Mouse (Mus musculus) kidney, postnatal 4 days (tissue): ENCODE results near the gene Lrrc58.

Experiments
- DNase-seq, 2 experiments: peaks; one replicate each; pipeline ENCODE4 v3.0.0; 2021; ENCODE audit warnings: mixed read lengths in 2 of 2

The Lrrc58 gene

DNA sequence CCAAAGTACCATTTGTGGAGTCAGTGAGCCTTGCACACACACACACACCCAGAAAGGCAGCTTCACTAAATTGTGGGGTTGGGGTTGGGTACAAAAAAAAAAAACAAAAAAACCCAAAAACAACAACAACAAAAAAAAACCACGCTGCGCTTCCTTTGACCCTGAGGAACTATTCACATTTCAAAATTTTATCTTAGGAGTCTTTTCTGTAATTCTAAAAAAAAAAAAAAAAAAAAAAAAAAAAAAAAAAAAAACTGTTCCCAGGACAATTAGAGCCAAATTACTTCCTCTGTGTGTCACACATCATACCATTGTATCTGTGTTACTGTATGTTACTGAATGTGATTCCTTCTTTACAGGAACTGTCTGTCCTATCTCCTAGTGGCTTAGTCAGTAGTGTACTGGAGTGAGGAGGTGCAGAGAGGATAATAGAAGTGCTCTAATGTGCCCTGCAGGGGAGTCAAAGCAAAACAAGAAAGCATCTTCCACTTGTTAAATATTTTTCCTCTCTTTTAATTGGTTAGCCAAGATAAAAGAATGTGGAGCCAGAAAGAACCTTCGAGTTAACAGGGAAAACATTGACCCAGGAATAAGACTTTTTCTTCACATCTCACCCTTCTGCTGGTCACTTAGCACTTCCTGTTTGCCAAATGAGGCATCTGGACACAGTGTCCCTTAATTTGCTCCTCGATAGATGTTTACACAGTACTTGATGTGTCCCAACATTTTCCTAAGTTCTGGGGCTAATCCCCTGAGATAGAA lies 1.5 kb downstream of the Lrrc58 start:
- no peak for DNase-seq

DNA sequence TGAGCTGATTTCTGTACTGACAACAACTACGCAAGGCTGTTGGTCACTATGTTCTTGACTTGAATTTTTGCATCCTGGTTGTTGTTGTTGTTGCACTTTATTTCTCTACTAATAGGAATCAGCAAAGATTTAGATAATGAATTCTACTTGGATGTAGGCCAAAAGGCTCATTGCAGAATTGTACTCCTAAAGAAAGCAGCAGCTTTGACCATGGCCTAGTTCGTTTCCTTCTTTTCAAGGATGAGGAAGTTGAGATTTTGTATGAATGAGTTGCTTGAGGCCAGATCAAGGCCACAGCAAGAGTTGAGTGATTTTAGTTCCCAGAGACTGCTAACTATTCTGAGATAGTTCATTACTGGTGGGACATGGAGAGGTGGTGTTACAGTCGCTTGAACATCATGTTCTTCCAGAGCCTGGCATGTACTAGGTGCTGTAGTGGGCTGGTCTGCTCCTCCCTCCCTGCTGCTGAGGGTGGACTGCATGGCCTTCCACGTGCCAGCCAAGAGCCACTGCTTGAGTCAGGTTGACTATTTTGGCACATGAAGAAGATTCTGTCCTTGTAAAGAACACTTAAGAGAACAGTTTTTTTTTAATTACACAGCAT lies 3.0 kb downstream of the Lrrc58 start:
- DNase-seq = peak in 1 of 2 experiments; percentile 38

DNA sequence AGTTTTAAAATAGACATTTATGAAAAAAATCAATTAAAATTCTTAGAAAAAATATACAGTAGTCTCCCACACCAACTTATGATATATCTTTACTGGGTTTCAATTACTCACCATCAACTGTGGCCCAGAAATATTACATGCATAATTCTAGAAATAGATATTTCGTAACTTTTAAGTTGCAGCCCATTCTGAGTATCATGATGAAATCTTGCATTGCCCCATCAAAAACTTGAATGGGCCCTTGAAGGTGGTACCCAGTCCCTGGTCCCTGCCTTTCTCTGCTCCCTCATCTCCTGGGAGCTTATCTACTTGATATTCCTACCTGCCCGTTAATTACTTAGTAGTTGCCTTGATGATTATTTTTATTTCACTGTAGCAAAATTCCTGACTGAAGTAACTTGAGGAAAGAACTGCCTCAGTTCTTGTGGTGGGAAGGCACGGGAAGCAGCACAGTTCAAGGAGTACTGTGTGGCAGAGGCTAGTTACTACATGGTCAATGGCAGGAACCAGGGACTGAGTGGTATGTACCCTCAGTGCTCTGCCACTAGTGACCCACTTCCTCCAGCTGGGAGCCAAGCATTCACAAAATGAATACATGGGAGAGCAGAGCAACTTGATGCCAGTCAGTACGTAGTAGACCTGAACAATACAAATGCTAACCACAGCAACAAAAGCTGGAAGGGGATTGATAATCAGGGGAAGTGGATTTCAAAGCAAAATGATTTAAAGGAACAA lies 6.5 kb downstream of the Lrrc58 start:
- no peak for DNase-seq

DNA sequence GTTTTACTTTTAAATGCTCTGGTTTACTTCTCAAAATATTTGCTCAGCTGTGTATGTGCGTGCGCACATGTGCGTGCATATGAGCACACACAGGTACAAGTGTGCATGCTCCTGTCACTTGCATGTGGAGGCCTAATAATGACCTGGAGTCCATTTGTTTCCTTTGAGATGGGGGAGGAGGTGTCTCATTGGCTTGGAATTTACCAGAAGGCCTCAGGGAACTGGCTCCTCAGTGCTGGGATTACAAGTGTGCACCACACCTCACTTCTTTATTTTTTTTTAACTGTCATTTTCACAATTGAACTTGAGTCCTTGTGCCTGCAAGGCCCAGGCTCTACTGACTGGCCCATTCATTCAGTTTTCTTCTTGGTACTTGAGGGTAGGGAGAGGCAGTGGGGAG lies 9.2 kb downstream of the Lrrc58 start:
- no peak for DNase-seq

DNA sequence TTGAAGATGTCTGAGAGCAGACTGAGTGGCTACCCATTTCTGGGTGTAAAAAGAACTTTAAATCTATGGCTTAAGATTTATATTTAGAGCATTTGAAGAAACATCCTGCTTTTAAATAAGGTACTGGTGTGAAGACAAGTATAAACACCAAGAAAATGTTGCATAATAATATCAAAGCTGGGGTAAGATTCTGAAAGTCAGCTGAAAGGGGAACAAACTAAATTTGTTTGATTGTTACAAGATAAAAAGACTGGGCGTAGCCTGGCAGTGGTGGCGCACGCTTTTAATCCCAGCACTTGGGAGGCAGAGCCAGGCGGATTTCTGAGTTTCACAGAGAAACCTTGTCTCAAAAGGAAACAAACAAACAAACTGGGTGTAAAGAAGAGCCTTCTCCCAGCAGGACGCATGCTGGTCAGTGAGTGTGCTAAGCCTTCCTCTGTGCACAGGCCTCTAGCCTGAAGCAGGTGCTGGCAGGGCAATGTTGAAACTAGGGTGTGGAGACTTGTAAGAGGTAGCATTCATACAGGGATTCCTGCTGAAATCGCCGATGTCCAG lies 10.8 kb downstream of the Lrrc58 start:
- no peak for DNase-seq

DNA sequence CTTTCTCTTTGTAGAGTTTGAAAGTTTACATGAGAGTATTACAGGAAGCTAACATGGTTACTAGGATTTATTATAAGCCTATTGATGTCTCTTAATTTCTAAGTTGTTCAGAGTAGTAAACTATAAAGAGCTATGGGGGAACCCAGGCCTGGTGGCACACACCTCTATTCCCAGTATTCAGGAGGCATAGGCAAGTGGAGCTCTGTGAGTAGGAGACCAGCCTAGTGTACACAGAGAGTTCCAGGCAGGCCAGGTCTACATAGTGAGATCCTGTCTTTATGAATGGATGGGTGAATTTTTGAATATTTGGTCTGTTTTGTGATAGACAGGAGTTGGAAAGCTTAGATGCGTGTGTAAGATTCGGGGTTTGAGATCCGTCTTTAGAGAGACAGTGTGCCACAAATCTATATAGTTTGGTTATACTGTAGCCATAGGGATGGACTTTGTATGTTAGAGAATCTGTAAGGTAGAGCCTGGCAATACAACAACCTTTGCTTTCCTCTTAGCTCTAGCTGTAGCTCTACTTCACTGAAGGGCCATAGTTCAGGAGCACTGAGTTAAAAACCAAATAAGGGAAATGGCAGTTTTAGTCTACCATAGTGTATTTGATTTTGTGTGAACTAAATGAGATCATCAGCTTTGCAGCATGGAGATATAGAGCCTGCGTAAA lies 11.7 kb downstream of the Lrrc58 start:
- DNase-seq = no peak

GRCm38 (mm10) chr16:37881168-37881567 lies 13.0 kb downstream of the Lrrc58 start:
- DNase-seq = no peak

DNA sequence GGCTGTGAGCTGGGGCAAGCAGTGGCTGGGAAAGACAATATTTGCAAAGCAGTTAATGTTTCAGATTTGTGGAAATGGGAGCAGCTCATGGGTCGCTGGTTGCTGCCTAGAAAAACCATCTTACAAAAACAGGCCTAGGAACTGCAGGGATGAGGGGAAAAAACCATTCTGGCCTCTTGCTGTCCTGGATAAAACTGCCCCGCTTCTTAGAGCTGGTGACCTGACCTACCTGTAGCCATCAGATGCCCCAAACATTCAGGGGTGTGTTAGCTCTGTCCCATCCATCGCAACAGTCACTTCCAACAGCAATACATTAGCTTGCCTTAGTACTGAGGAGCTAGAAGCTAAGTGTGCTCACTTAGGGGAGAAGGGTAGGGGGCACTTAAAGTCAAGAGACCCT lies 20.8 kb downstream of the Lrrc58 start:
- DNase-seq = no peak

DNA sequence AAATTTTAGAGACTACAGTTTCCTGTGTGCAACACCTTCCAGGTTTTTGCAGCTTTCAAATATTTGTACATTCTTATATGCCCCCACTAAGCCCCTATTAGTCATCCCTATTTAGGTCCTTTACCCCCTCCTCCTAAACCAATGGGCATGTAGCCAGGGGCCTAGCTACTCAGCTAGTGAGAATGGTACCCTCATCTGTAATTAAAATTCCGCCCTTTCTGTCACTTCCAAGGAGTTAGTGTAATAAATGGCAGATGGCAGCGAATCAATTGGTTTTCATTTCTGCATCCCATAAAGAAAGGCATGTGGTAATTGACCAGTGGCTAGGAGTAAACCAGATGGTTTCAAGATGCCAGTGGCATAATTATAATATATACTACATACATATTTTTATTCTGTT lies 24.5 kb downstream of the Lrrc58 start:
- no peak for DNase-seq

DNA sequence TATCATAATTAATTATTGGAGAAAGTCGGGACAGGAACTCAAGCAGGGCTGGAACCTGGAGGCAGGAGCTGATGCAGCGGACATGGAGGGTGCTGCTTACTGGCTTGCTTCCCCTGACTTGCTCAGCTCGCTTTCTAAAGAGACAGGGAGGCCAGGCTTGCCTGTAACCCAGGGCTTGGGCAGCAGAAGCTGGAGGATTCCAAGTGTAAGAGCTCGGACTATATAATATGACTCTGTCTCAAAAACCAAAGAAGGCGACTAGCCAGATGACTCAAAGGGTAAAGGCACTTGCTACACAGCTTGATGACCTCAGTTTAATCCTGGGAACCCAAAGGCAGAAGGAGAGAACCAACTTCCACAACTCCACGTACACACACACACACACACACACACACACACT lies 25.2 kb downstream of the Lrrc58 start:
- no peak for DNase-seq

DNA sequence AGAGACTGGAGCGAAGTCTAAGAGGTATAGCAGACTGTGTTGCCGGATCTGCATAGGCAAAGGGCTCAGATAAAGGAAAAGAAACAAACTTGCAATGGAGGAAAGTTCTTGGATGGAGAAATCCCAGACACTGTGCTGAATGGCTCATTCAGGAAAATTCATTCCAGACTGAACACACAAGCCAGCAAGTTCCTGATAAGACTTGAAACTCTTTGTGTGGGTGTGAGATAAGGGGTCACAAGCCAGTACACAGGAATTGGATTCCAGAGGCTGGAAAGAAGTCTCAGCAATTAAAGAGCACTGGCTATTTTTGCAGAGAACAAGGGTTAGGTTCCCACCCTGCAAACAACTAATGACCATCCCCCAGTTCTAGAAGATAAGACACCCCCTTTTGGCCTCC lies 25.8 kb downstream of the Lrrc58 start:
- no peak for DNase-seq

DNA sequence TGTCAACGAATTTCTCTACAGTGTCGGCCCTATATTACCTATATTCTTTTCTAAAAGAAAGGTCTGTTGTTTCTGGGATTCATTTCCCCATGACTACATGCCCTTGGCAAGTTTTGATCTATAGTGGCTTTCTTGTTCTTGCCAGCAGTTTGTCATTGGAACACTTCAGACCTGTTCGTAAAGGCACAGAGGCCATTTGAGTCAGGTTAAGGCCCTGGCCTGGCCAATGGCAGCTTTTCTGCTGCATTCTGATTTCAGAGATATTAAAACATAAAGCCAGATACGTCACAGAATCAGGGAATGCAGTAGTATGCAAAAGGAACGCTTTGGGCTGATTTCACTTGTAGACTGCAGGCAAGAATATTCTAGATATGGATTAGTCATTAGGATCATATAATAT lies 30.6 kb downstream of the Lrrc58 start:
- DNase-seq = no peak

DNA sequence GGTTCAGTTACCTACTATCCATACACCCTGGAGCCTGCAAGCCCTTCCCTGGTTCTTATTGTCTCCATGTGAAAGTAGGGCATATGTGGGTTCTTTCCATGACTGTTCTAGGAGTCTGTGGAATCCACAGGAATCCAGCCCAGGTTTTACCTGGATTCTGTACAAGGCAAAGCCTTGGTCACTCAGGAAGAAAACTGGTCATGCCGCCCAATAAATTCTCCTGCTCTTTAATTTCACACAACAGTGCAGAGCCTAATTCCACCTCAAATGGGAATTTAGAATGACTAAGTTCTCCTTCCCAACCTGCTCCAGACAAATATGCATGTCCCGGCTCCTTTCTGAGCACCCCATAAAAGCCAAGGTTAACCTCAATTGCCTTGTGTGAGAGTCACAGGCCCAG lies 31.2 kb downstream of the Lrrc58 start:
- DNase-seq = peak; percentile 41 to 71

GRCm38 (mm10) chr16:37901318-37901717 lies 33.1 kb downstream of the Lrrc58 start:
- DNase-seq = peak in 1 of 2 experiments; percentile 43

- DNase-seq = no peak
Measured at GRCm38 (mm10) chr16:37906456-37906855, 38.3 kb downstream of the Lrrc58 start.

DNA sequence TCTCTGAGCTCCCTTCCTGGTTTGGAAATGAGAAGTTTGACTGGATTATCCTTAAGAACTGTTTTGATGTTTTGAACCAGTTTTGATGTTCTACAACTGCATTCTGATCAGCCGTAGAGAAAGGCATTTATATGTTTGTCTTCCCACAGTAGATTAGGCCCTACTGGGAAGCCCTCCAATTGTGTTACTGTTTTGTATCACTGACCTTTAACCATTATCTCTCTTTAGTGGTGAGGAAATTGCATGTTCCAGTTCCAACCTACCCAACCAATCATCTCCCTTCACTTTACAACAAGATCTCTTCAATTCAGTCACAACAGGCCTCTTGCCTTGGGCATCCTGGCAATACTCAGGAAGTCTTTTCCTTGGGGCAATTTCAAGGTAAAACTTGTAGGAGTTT lies 42.9 kb downstream of the Lrrc58 start:
- DNase-seq = no peak

GRCm38 (mm10) chr16:37916138-37916817 lies 48.1 kb downstream of the Lrrc58 start, which contains the start of gene Gpr156:
TSS of gene Gpr156 (plus strand) at chr16:37916496.
- peak; percentile 67 to 78 for DNase-seq

DNA sequence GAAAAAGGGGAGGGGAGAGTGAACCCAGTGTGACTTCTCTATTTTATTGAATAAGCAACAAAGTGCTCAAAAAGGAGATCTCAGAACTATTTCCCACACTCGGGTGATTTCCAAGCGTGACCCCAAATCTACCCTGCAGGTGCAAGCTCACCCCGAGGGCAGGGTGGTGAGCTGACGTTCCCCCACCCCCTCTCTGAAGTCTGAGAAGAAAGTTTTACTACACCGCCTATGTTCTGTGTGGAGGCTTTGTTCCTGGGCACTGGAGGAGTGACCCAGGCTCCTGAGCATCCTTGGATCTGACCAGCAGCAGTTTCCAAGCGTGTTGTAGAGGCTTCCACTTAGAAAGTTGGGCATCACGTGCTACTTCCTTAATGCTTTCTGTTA lies 48.6 kb downstream of the Lrrc58 start:
- DNase-seq = no peak

DNA sequence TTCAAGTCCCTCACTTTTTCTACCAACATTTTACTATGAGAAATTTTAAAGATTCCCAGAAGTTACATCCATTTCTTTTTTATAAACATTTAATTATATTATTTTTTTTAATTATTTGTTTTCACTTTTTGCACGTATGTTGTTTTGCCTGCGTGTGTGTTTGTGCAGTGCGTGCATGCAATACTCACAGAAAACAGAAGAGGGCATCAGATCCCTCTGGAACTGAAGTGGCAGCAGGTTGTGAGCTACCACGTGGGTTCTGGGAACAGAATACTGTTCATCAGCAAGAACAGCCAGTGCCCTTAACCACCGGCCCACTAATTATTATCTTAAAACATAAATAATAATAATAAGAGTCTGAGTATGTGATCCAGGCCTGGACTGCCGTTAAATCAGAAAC lies 50.8 kb downstream of the Lrrc58 start:
- no peak for DNase-seq

- DNase-seq = no peak
Measured at GRCm38 (mm10) chr16:37920842-37921409, 52.7 kb downstream of the Lrrc58 start.

- no peak for DNase-seq
Measured at GRCm38 (mm10) chr16:37926087-37926486, 57.9 kb downstream of the Lrrc58 start.

DNA sequence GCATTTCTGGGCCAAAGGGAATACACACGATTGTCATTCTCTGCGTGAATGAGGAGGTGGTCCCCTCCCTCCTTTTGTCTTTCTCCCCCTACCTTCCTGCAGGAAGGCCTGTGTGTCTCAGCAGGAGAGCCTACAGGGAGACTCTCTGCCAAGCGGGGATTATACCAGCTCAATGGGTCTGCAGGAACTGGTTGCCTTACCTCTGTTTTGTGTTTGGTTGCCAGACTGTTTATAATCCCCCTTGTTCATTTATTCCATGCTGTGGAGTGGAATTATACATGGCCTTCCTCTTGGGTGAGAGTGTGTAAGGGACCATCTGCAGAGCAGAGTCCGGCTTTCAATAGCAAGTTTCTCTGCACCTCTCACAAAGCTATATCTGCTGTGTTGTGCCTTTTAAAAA lies 58.9 kb downstream of the Lrrc58 start:
- DNase-seq = no peak
